Mouse (Mus musculus) thymus, adult 2 months (tissue): ENCODE results near the gene Tprkb.

ENCODE experiments used
- CTCF ChIP-seq: fragments of 200-500 bp; IDR thresholded peaks from 2 replicates; pipeline ENCODE4 v1.5.1; 2012; ENCODE audit warnings: mild to moderate bottlenecking, control low read depth, low read length, moderate library complexity, borderline replicate concordance; ENCODE audit not compliant: control insufficient read depth, poor library complexity, insufficient read depth; ENCODE audit errors: extremely low read depth
- POLR2A ChIP-seq: fragments of 200-500 bp; IDR thresholded peaks from 2 replicates; pipeline ENCODE4 v1.6.1; 2012; ENCODE audit warnings: mild to moderate bottlenecking, low read length, control low read depth, moderate library complexity; ENCODE audit not compliant: control insufficient read depth, poor library complexity, insufficient read depth; ENCODE audit errors: extremely low read depth

- no peak for TF ChIP-seq POLR2A
- TF ChIP-seq CTCF, result no peak
Observed at GRCm38 (mm10) chr6:85975761-85976160, 64.1 kb downstream of the Tprkb start.
